Mouse (Mus musculus): ENCODE data around the gene Jam3. TPM values are rescaled to one million over a fixed set of nuclear protein-coding genes. Genes with fewer than 3 reads are reported as not detected.

The Jam3 gene
- total RNA-seq, 2 experiments from 2014 or later: 14.3 to 18.3 TPM

DNA sequence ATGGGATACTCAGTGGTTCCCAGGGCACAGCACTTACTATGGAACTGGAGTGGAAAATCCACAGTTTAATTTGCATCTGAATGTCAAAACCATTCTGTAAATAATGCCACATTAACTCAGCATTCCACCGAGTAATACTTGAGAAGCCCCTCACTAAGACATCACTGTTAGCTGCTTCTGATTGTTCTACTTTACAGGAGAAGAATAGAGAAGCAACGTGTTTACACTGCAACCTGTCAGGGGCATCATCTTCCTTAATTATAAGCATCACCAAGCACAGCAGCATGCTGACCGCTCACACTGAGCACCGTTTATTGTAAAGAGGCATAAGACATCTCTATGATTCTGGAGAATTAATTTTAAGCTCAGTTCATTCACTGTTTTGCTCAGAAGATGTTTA is 32.3 kb downstream of the Jam3 start:
- intact Hi-C loops (cut with DNase I): no loop called here
- no peak for DNase-seq

DNA sequence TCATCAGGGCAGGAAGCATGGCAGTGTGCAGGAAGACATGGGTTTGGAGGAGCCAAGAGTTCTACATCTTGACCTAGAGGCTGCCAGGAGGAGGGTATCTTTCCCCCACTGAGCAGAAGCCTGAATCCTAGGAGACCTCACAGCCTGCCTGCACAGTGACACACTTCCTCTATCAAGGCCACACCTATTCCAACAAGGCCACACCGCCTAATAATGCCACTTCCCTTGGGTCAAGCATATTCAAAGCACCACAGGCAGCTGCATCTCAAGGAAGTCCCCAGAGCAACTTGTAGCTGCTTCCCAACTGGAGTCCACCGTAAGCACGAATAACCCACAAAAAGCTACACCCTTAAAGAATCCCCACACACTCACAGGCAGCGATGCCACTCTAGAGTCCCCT is 33.1 kb downstream of the Jam3 start:
- no peak for DNase-seq
- intact Hi-C loops (cut with DNase I): no loop called here

DNA sequence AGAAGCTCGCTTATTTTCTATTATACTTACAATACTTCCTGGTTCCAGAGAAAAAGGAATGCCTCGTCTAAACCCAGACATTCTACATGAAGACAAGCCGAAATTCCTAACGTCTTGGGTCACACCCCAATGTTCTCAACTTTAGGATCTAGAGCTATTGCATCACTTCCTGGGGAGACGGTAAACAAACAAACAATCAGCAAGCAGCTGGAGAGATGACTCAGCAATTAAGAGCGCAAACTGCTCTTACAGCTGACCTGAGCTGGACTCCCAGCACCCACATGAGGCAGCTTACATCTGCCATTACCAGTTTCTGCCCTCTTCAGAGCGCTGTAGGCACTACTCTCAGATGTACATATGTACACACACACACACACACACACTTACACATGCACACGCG is 34.0 kb downstream of the Jam3 start:
- intact Hi-C loops (cut with DNase I): no loop called here
- no peak for DNase-seq

DNA sequence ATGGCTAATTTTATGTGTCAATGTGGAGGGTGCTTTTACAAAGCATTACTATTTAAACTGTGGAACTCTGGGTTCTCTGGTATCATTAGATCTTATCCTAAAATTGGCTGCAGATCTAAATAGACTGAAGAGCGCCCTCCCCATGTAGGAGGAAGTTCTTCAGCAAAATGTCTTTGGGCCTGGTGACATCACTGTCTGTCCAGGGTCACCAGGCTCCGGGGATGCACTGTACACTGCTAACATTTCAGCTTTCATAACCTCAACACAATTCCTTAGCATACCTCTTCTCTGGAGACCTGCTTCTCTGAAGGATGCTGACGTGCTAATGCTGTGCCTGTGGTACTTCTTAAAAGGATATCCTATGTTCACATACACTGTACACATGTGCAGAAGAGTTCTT is 43.5 kb downstream of the Jam3 start:
- DNase-seq: no peak
- intact Hi-C loops (cut with DNase I): no loop called here

DNA sequence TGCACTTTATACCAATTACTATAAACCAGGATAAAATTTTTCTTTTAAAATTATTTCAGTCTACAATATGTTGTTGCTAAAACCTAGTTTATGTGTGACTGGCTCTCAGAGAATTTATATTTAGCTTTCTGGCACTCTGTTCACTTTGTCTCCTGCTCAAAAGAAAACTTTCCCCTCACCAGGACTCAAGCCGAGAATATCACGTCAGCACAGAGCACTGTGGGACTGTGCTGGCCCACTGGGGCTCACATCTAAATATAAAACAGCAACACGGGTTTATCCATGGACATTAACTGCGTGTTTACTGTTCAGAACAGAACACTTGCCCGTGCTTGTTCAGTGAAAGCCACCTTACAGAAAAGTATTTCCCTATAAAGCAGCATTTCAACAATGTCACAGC is 44.5 kb downstream of the Jam3 start:
- intact Hi-C loops (cut with DNase I): no loop called here
- DNase-seq: peak; percentile 36 to 44

DNA sequence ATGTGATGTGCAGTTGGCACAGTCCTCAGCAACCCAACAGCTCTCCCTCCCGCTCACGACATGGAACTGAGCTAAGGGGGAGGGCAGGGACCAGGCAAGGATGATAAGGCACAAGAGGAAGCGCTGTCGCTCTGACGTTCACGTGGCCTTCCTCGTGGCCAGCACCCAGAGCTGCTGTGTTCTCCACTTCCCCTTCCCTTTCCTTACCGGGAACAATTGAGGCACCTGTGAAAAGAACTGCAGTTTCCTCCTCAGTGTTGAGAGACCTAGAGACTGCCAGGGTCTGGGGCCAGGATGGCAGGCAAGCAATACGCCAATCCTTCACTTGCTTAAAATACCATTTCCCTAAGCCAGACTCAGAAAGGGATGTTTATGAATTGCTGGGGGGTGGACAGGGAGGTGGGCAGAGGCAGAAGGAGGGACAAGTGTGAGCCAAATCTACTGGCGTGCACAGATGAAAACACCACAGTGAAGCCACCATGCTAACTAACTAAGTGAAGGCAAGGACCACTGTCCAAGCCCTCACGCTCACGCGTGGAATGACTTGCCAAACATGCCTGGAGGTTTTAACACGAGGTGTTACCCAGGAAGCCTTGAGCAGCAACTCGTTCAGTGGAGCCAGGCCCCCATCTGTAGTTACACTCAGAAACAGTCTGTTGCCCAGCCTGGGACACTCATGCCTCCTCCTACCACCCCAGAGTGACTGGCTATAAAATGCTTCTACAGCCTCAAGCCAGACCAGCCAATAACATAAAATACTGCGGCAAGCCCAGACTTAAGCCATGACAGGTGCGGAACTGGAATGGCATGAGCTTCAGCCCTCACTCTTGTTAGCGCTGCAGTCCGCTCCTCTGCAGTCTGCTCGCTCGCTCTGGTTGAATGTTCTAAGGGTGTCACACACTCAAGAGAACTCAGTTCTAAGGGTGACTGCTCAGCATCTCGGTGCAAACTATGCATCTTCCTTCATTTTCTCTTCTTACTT is 45.4 kb downstream of the Jam3 start:
- peak; percentile 76 to 77 for DNase-seq
- intact Hi-C loops (cut with DNase I): loop anchor here (2.0 kb wide), 3 partner anchors 25 to 83 kb away; partner anchors contain the start of gene Jam3

DNA sequence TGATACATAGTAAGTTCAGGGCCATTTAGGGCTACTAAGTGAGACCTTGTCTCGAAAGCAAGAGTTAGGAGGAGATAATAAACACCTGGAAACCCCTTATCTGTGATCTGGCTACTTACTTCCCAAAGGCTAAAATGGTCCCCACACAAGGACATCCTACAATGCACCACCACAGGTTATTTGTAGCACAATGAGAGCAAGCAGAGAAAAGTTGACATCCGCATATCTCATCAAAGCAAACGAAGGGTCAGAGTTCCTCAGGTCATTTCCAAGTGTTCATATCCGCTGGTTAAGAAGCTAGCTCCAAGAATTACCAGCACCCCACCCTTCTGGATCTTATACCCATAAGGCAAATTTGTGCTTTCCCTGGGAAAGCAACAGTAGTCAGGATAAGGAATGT is 46.8 kb downstream of the Jam3 start:
- intact Hi-C loops (cut with DNase I): loop anchor here (2.0 kb wide), 3 partner anchors 26 to 84 kb away; partner anchors contain the start of gene Jam3
- no peak for DNase-seq

DNA sequence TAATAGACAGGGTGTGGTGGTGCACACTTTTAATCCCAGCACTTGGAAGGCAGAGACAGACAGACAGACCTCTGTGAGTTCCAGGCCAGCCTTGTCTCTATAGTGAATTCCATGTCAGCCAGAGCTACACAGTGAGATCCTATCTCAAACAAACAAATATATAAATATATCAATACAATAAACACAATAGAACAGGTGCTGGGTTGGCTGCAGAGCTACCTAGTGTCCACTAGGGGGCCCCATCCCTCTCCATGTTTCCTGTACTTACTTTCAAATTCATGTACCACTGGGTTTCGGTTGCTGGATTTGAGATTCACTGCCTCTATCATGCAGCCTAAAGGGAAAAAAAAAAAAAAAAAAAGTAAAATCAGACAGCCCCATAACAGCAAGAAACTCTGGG is 49.1 kb downstream of the Jam3 start:
- peak; percentile 59 to 64 for DNase-seq
- intact Hi-C loops (cut with DNase I): loop anchor here (1.0 to 2.0 kb wide), 3 partner anchors 70 to 221 kb away; no protein-coding TSS in a partner anchor

DNA sequence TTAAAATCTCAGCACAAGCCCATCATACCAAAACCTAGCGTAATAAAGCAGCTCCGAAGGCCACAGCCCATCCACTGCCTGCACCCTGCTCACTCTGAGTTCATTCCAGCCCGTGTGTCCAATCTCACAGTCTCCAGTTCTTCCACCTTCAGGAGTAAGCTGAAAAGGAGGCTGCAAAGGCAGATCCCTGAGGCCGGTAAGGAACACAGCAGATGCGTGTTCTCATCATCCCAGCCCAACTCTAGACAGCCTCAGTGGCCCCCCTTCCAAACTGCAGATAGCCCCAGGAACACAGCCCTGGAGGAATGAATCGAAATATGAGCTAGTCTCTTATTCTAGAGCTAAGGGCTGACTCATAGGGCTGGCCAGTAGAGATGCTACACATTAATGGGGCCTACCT is 53.8 kb downstream of the Jam3 start:
- no peak for DNase-seq
- intact Hi-C loops (cut with DNase I): no loop called here

DNA sequence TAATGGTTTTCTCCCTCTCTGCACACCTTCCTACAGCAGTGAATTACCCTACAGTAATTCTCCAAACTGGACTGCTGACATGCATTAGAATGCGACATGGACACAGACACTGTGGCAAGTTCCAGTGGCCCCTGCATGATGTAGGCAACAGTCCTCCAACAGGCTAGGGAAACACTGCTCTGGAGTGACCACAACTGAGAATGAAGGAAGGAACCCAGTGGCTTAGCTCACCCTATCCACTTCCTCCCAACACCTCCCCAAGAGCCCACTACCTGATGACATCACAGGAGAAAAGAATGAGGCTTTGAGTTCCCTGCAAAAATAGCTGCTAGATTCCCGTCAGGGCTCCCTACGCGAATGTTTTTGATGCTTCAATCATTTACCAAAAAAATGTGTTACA is 55.7 kb downstream of the Jam3 start:
- intact Hi-C loops (cut with DNase I): no loop called here
- no peak for DNase-seq

DNA sequence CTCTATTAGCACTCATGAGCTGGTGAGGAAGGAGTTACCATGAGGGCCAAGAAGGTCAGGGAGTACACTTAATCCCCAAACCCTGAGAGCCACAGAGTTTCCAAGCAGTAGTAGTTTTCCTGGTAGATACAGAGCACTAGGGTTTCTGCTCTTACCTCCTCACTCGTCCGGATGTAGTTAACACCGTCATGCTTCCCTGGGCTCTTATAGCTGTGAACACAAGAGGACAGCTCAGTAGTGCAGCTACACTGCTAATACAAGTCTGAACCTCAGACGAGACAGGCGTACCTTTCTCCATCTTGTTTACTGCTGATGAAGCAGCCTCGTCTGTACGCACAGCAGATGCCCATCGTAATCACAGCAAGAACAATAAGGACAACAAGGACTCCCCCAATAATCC is 56.7 kb downstream of the Jam3 start:
- intact Hi-C loops (cut with DNase I): no loop called here
- no peak for DNase-seq

DNA sequence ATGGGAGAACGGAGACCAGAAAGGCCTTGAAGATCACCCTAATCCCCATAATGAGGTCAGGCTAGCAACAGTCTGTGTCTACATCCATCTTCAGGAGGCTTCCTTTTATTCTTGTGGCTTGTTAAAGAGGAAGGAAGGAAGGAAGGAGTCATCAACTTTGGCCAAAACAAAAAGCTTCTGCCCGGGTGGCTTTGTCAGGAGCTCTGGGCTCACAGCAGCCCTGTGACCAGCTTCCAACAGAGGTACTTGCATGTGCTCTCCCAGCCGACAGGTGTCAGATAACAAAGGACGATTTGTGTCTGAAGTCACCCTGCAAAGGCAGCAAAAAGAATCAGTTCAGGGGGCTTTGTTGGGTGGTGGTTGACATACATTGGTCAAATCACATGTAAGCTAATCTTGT is 57.1 kb downstream of the Jam3 start:
- no peak for DNase-seq
- intact Hi-C loops (cut with DNase I): no loop called here

DNA sequence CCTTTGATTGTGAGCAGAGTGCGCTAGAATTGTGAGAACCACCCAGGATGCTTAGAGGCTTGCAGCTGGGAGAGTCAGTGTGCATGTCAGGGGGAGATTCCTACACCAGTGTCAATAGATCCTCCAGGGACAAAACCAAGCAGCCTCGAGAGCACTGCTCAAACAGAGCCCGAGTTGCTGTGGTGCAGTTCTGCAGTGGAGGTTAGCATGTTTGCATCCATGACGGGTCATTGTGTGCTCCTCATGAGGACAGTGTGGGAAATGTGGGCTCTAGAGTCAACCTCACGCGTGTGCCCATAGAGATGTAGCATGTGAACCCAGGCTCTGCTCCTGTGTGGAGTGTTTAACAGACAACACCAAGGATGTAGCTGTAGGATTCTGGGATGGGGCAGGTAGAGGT is 62.3 kb downstream of the Jam3 start:
- DNase-seq: no peak
- intact Hi-C loops (cut with DNase I): no loop called here

DNA sequence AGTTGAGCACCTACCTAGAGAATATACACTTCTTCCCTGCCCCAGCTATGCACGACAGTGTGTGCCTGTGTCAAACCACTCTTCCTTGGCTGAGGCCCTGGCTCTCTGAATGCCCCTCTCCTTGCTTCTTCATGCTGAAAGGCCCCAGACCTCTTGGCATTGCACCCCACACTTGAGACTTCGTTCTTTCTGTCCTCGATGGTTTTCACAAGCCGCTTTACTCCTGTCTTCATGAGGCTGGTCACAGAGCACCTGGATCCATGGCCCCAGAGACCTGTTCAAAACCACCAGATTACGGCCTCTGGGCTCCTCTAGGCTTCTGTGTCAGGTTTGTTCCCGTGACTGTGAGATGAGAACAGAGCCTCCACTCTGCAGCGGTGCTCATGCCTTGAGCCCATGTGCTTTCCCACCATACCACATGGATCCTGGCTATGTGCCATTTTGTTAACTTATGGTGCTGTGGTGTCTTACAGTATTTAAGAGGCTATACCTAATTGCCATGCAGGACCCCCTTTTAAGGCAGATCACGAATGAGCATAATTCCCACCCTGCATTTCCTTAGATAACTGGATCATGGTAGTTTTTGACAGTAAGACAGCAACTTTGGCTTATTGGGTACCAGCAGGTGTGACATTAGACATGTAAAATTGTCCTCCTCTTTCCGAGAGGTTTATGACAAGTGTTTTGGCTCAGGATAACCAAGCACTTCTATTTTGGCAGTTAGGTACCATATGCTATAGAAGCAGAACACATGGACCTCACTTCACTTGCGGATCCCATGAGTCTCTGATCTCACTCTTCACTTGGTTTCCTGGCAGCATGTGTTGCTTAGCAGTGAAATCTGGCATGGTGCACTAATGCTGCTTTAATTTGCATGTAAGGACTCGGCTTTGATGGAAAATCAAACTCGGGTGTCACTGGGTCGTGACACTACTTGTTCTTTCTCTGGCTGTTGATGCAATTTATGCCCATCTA is 64.1 kb downstream of the Jam3 start:
- intact Hi-C loops (cut with DNase I): no loop called here
- DNase-seq: no peak

DNA sequence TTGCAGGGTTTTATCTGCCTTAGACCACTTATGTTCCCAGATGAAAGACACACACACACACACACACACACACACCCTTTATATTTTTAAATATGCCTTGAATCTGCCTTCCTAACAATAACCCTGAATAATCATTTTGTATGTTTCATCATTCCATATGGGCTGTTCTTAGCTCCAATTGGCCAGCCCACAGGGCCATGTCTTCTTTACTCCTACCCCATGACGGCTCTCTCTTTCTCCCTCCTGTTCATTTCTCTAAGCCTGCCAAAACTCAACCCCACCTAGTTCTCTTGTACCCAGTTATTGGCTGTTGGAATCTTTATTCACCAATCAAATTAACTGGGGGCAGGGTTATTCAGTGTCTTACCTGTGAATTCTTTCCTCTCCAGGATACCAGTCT is 65.1 kb downstream of the Jam3 start:
- DNase-seq: no peak
- intact Hi-C loops (cut with DNase I): no loop called here

DNA sequence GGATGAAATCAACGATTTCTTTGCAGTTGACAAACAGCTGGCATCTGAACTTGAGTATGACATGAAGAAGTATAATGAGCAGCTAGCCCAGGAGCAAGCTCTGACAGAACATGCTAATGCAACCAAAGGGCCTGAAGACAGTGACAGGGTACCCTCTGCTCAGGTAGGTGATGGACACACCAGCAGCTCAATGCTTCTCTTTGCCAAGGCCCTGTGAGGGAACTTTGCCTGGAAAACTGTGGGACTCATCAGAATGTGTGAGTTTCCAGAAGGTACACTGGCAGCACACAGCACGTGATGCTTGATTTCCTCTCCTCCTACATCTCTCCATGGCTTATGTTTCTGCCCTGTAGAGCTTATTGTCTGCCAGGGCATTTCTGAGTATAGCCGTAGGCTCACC is 67.8 kb downstream of the Jam3 start:
- no peak for DNase-seq
- intact Hi-C loops (cut with DNase I): no loop called here

DNA sequence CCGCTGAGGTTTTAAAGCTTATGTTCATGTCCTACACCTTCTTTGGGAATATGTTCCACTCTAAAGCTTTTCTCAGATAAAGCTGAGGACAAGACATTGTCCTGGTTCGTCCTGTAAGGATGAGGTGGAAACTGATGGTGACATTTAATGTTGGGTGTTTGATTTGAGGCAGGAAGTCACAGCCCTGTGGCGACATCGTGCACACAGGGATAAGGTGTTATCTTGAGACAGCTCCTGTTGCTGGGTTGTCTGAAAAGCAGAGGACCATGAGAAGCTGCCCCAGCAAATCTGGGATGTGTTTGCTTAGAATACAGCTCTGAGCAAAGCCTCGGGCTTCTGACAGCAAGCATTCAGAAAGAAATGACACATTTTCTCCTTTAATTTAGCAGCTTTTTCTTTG is 69.0 kb downstream of the Jam3 start:
- intact Hi-C loops (cut with DNase I): no loop called here
- DNase-seq: no peak

DNA sequence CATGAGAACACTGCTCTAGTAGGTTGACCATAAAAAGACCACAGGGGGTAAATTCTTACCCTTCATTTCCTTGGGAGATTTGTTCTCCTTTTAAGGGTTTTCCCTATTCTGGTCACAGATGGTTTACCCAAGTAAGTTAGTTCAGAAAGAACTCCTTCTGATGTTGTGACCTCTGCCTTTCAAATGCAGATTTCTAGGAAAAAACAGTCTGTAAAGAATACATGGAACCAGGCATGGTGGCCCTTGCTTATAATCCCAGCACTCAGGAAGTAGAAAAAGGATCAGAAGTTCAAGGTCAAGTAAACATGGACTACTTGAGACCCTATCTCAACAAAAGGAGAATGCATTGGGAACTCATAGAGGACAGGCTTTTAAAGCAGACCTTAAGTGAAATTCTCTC is 79.4 kb downstream of the Jam3 start:
- DNase-seq: no peak
- intact Hi-C loops (cut with DNase I): loop anchor here (1.0 to 2.0 kb wide), 2 partner anchors 100 to 251 kb away; no protein-coding TSS in a partner anchor

DNA sequence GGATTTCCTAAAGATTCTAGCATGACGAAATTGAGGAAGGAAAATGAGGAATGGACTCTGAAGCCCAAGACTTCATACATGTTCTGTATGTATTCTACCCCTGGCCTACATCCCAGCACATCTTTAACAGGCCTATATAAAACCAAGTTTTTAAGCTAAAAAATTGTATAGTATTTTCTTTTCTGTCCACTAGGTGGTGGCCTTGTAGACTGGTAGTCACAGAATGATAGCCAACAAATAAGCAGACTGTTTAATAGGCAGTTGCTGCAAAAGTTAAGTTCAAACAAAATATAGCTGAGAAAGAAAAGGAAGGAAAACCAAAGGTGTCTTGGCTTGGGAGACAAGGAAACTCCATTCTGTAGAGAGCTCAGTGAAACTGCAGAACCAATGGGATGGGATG is 80.5 kb downstream of the Jam3 start:
- intact Hi-C loops (cut with DNase I): loop anchor here (1.0 to 2.0 kb wide), 3 partner anchors 102 to 252 kb away; no protein-coding TSS in a partner anchor
- no peak for DNase-seq

DNA sequence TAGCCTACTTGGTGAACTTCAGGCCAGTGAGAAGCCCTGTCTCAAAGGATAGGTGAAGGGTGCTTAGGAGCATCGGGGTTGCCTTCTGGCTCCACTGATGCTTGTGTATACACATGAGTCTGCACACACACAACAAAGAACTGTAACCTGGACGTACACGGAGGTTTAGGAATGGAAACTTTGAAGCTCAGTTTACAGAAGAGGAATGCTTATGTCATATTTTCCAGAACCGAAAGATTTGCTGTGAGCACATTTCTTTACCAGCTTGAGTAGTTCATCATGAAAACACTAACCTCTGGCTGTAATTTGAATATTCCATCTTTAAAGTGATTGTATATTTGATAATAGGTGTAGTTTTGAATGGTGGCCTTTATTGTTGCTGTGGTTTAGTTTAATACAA is 84.3 kb downstream of the Jam3 start:
- no peak for DNase-seq
- intact Hi-C loops (cut with DNase I): no loop called here

DNA sequence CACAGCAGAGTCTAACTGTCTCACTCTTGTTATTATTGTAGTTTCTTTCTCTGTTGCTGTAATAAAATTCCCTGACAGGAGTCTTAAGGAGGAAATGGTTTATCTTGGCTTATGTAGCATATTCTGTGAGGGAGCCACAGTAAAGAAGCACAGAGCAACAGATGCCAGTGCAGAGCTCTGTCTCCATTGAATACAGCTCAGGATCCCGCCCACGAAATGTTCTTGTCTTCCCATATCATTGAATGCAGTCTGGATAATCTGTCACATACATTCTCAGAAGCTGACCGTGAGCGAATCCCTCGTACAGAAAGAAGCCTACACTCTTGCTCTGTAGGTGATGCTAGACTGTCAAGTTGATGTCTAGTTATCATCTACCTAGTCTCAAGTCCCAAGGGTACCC is 96.9 kb downstream of the Jam3 start:
- no peak for DNase-seq
- intact Hi-C loops (cut with DNase I): no loop called here

All from heart, postnatal 36 days (tissue).